Mouse (Mus musculus): ENCODE results near the gene 5730522E02Rik. TPM values are rescaled to one million over a fixed set of nuclear protein-coding genes. Genes with fewer than 3 reads are reported as not detected.

5730522E02Rik gene
- polyA plus RNA-seq, 1 experiment from 2014 or later = 2.7 TPM

GRCm38 (mm10) chr11:26085380-26086035, 125.1 kb downstream of the 5730522E02Rik start:
- no peaks in the 10 kb centered on the region for H3K27me3 ChIP-seq (replicated peaks)
- no peak overlapping the region for H3K9ac ChIP-seq
- H3K4me2 ChIP-seq = no peak overlapping the region
- no peaks in the 10 kb centered on the region for H3K4me1 ChIP-seq
- no peak overlapping the region for H3K4me3 ChIP-seq (replicated peaks)
- H3K36me3 ChIP-seq = no peaks in the 10 kb centered on the region
- no peak overlapping the region for H3K27ac ChIP-seq
- 23% methylated on average over 6 of the region's 6 CpGs for WGBS
- H3K9me3 ChIP-seq = no peaks in the 10 kb centered on the region
- ATAC-seq (ENCODE audit: insufficient read depth, low FRiP score, low read depth) = no peak

- WGBS = 73% methylated on average over 2 of the region's 2 CpGs
- no peak overlapping the region for H3K4me3 ChIP-seq (replicated peaks)
- no peaks in the 10 kb centered on the region for H3K9me3 ChIP-seq
- H3K9ac ChIP-seq = no peak overlapping the region
- no peaks in the 10 kb centered on the region for H3K27me3 ChIP-seq (replicated peaks)
- no peaks in the 10 kb centered on the region for H3K4me1 ChIP-seq
- ATAC-seq (ENCODE audit: insufficient read depth, low FRiP score, low read depth) = no peak
- H3K4me2 ChIP-seq = no peak overlapping the region
- no peak overlapping the region for H3K27ac ChIP-seq
- no peaks in the 10 kb centered on the region for H3K36me3 ChIP-seq
Observed at GRCm38 (mm10) chr11:26076335-26076734, 134.2 kb downstream of the 5730522E02Rik start.

- Histone ChIP-seq H3K4me3 (replicated peaks) (no peak overlapping the region), H3K9me3 (no peaks in the 10 kb centered on the region), H3K9ac (no peak overlapping the region), H3K27me3 (replicated peaks) (no peaks in the 10 kb centered on the region), H3K27ac (no peak overlapping the region), H3K36me3 (no peaks in the 10 kb centered on the region), H3K4me1 (no peaks in the 10 kb centered on the region), H3K4me2 (no peak overlapping the region)
- ATAC-seq (ENCODE audit: insufficient read depth, low FRiP score, low read depth) = no peak
- 79% methylated on average over 6 of the region's 6 CpGs for WGBS
Observed at GRCm38 (mm10) chr11:26075536-26075935, 135.0 kb downstream of the 5730522E02Rik start.

- H3K4me1 ChIP-seq = no peaks in the 10 kb centered on the region
- H3K9me3 ChIP-seq = no peaks in the 10 kb centered on the region
- no peaks in the 10 kb centered on the region for H3K27me3 ChIP-seq (replicated peaks)
- no peak overlapping the region for H3K27ac ChIP-seq
- no peak overlapping the region for H3K4me3 ChIP-seq (replicated peaks)
- no peak overlapping the region for H3K4me2 ChIP-seq
- WGBS = 51% methylated on average over 8 of the region's 8 CpGs
- H3K9ac ChIP-seq = no peak overlapping the region
- peak; percentile 66; the same call in 1 of the 2 replicates for ATAC-seq (ENCODE audit: insufficient read depth, low FRiP score, low read depth)
- H3K36me3 ChIP-seq = no peaks in the 10 kb centered on the region
Observed at GRCm38 (mm10) chr11:26073638-26074294, 136.8 kb downstream of the 5730522E02Rik start.

DNA sequence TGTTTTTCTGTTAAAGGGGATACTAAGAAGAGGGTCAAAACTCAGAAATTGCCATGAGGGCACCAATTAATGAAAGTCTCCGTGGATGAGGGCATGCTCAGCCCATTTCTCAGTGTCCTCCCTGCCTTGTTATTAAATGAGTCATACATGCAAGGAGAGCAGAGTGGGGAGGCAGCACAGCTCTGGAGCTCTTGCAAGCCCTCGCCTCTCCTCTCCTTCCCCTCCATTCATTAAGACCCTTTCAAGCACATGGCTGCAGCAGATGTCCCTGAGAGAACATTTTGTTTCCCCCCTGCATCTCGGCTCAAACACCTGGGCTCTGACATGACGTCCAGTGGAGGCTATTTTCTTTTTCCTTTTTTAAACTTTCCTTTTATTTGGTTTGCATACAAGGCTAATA, 138.5 kb downstream of the 5730522E02Rik start:
- WGBS = 41% methylated on average over 4 of the region's 4 CpGs
- H3K4me1 ChIP-seq = no peaks in the 10 kb centered on the region
- no peaks in the 10 kb centered on the region for H3K9me3 ChIP-seq
- no peaks in the 10 kb centered on the region for H3K36me3 ChIP-seq
- no peaks in the 10 kb centered on the region for H3K27me3 ChIP-seq (replicated peaks)
- no peak overlapping the region for H3K4me2 ChIP-seq
- no peak for ATAC-seq (ENCODE audit: insufficient read depth, low FRiP score, low read depth)
- no peak overlapping the region for H3K27ac ChIP-seq
- no peak overlapping the region for H3K4me3 ChIP-seq (replicated peaks)
- H3K9ac ChIP-seq = no peak overlapping the region

GRCm38 (mm10) chr11:26063252-26063651, 147.3 kb downstream of the 5730522E02Rik start:
- Histone ChIP-seq H3K27me3 (replicated peaks) (no peaks in the 10 kb centered on the region), H3K4me1 (no peaks in the 10 kb centered on the region), H3K9ac (no peak overlapping the region), H3K9me3 (no peaks in the 10 kb centered on the region), H3K27ac (no peak overlapping the region), H3K4me2 (no peak overlapping the region), H3K4me3 (replicated peaks) (no peak overlapping the region), H3K36me3 (no peaks in the 10 kb centered on the region)
- no peak for ATAC-seq (ENCODE audit: insufficient read depth, low FRiP score, low read depth)
- 58% methylated on average over 2 of the region's 2 CpGs for WGBS

GRCm38 (mm10) chr11:26061471-26062137, 149.0 kb downstream of the 5730522E02Rik start:
- Histone ChIP-seq H3K4me3 (replicated peaks) (no peak overlapping the region), H3K36me3 (no peaks in the 10 kb centered on the region), H3K9me3 (no peaks in the 10 kb centered on the region), H3K27me3 (replicated peaks) (no peaks in the 10 kb centered on the region), H3K4me2 (no peak overlapping the region), H3K27ac (no peak overlapping the region), H3K4me1 (no peaks in the 10 kb centered on the region), H3K9ac (no peak overlapping the region)
- WGBS = 75% methylated on average over 8 of the region's 8 CpGs
- ATAC-seq (ENCODE audit: insufficient read depth, low FRiP score, low read depth) = no peak

DNA sequence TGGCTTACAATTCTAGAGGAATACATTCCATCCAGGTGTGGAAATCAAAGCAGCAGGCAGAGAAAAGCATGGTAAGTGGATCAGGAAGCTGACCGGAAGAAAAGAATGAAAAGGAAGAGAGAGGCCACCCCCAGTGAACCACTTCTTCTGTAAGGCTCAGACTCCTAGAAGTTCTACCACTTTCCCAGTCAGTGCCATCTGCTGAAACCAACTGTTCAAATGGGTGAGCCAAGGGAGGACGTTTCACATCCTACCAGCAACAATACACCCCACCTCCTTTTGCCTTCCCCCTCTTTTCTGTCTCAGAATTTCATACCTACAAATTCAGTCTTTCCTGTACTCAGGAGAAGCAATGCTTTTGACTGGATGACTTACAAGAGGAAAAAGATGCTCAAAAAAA, 197.0 kb downstream of the 5730522E02Rik start:
- no peaks in the 10 kb centered on the region for H3K27me3 ChIP-seq (replicated peaks)
- no peaks in the 10 kb centered on the region for H3K9me3 ChIP-seq
- H3K4me3 ChIP-seq (replicated peaks) = no peak overlapping the region
- no peak overlapping the region for H3K4me2 ChIP-seq
- no peak for ATAC-seq (ENCODE audit: insufficient read depth, low FRiP score, low read depth)
- H3K36me3 ChIP-seq = no peaks in the 10 kb centered on the region
- no peak overlapping the region for H3K9ac ChIP-seq
- no peak overlapping the region for H3K27ac ChIP-seq
- WGBS = 69% methylated on average over 2 of the region's 2 CpGs
- no peaks in the 10 kb centered on the region for H3K4me1 ChIP-seq

DNA sequence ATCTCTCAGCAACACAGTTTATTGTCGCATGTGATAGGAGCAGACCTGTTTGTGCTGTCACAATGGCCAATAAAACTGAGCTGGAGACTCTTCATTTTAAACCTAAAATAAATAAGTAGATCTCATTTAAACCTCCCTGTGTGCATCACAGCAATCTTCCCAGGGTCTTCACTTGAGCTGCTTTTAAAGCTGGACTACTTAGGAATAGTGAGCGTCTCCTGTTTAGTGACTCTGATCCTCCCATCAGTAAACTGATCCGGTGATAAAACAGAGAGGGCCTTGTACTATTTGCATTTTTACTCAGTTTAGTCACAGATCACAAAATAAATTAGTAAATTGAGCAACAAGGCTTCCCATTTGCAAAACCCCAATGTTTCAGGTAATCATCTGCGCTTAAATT, 206.5 kb downstream of the 5730522E02Rik start:
- no peaks in the 10 kb centered on the region for H3K36me3 ChIP-seq
- no peaks in the 10 kb centered on the region for H3K4me1 ChIP-seq
- no peak for ATAC-seq (ENCODE audit: insufficient read depth, low FRiP score, low read depth)
- H3K4me3 ChIP-seq (replicated peaks) = no peak overlapping the region
- no peaks in the 10 kb centered on the region for H3K9me3 ChIP-seq
- no peak overlapping the region for H3K4me2 ChIP-seq
- H3K27ac ChIP-seq = no peak overlapping the region
- H3K9ac ChIP-seq = no peak overlapping the region
- WGBS = 76% methylated on average over 4 of the region's 4 CpGs
- H3K27me3 ChIP-seq (replicated peaks) = no peaks in the 10 kb centered on the region

- Histone ChIP-seq H3K9me3 (no peaks in the 10 kb centered on the region), H3K4me1 (no peaks in the 10 kb centered on the region), H3K27me3 (replicated peaks) (no peaks in the 10 kb centered on the region), H3K27ac (no peak overlapping the region), H3K4me3 (replicated peaks) (no peak overlapping the region), H3K36me3 (no peaks in the 10 kb centered on the region), H3K9ac (no peak overlapping the region), H3K4me2 (no peak overlapping the region)
- no peak for ATAC-seq (ENCODE audit: insufficient read depth, low FRiP score, low read depth)
- 74% methylated on average over 5 of the region's 5 CpGs for WGBS
Observed at GRCm38 (mm10) chr11:25999738-26000137, 210.8 kb downstream of the 5730522E02Rik start.

- Histone ChIP-seq H3K9me3 (no peaks in the 10 kb centered on the region), H3K4me3 (replicated peaks) (no peak overlapping the region), H3K27me3 (replicated peaks) (no peaks in the 10 kb centered on the region), H3K9ac (no peak overlapping the region), H3K4me1 (no peaks in the 10 kb centered on the region), H3K27ac (no peak overlapping the region), H3K4me2 (no peak overlapping the region), H3K36me3 (no peaks in the 10 kb centered on the region)
- ATAC-seq (ENCODE audit: insufficient read depth, low FRiP score, low read depth) = no peak
- WGBS = 71% methylated on average over 4 of the region's 4 CpGs
Observed at GRCm38 (mm10) chr11:25997469-25997868, 213.1 kb downstream of the 5730522E02Rik start.

GRCm38 (mm10) chr11:25994128-25994527, 216.4 kb downstream of the 5730522E02Rik start:
- H3K4me3 ChIP-seq (replicated peaks) = no peak overlapping the region
- H3K36me3 ChIP-seq = no peaks in the 10 kb centered on the region
- 49% methylated on average over 2 of the region's 2 CpGs for WGBS
- no peak overlapping the region for H3K27ac ChIP-seq
- no peak overlapping the region for H3K4me2 ChIP-seq
- no peaks in the 10 kb centered on the region for H3K27me3 ChIP-seq (replicated peaks)
- no peaks in the 10 kb centered on the region for H3K9me3 ChIP-seq
- H3K9ac ChIP-seq = no peak overlapping the region
- no peaks in the 10 kb centered on the region for H3K4me1 ChIP-seq
- no peak for ATAC-seq (ENCODE audit: insufficient read depth, low FRiP score, low read depth)

Measured in stomach, embryonic 15.5 days (tissue).